9 mouse cellular contexts compared by ENCODE assay signal in the genomic region with DNA sequence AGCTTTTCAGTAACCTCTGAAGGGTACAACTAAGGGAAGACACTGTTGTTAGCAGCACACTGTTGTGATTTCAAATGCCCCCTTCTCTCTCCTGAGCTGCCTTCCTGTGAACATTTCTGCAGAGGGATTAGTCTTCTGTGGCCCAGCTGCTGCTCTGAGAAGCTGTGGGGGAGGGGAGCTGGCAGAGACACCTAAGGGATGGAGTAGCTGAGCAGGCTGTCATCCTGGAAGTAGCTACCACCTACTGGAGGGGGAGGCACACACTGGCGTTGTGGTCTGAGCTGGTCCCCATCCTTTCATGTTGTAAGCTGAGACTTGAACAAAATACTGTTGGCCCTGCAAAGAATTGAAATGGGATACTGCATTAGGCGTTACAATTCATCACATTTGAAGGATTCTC.
DNase-seq lines count a peak whose midpoint lies in the region; TF ChIP-seq lines count a peak whose summit lies in the region.
"Had no signal": no experiment of that assay in that cellular context is flagged by ENCODE, and none has a peak within 500 bp of the region (broad histone marks: within the 10 kb centered on the region; RNA-seq: fewer than 3 reads in every experiment).

No protein-coding gene starts in this region.

- H3K36me3 ChIP-seq in limb, embryonic 10.5 days = no peaks in the 10 kb centered on the region

- H3K27me3 ChIP-seq in limb, embryonic 10.5 days (ENCODE audit: low read depth, poor library complexity, severe bottlenecking) = no peaks in the 10 kb centered on the region

- H3K9me3 ChIP-seq in limb, embryonic 10.5 days (replicated peaks) = no peaks in the 10 kb centered on the region

- DNase-seq in gastrocnemius, postnatal 14 days = peak; percentile 26
- no peak for DNase-seq in gastrocnemius, postnatal 36 days
- DNase-seq in testis, postnatal 10 days (ENCODE audit: low spot score) = peak; percentile 46
- DNase-seq in testis, postnatal 14 days (ENCODE audit: low spot score) = no peak
- DNase-seq in limb, embryonic 10.5 days (ENCODE audit: low spot score) = peak; percentile 34
- DNase-seq in urinary bladder, postnatal 25 days (ENCODE audit: low spot score) = no peak
- no peak for DNase-seq in gastrocnemius, adult 2 months
- DNase-seq in adipocyte (ENCODE audit: low spot score) = no peak

- H3K27ac ChIP-seq in limb, embryonic 10.5 days = no peak overlapping the region
- H3K27ac ChIP-seq in gastrocnemius, adult 2 months = no peak overlapping the region
- H3K27ac ChIP-seq: left cerebral cortex, adult 2 months had no signal

- H3K4me1 ChIP-seq in limb, embryonic 10.5 days = peaks cover 9% of the 10 kb centered on the region

- no peak for TF ChIP-seq CTCF in gastrocnemius, adult 2 months (IDR thresholded peaks at IDR 0.05)

- no peak overlapping the region for H3K4me3 ChIP-seq in limb, embryonic 10.5 days
- H3K4me3 ChIP-seq in gastrocnemius, adult 2 months = no peak overlapping the region
- H3K4me3 ChIP-seq: left cerebral cortex, adult 2 months had no signal

- intact Hi-C loops in gastrocnemius, postnatal 14 days (cut with DNase I; ENCODE audit: low total_unique reads) = no loop called here
- intact Hi-C loops in gastrocnemius, postnatal 36 days (cut with DNase I) = no loop called here
- intact Hi-C loops in gastrocnemius, adult 2 months (cut with DNase I) = no loop called here

- WGBS in limb, embryonic 10.5 days = 23% methylated on average over 2 of the region's 2 CpGs

Comparison
In these comparisons a context has a peak if more than half of its experiments do, and no peak if none do; other contexts are left out.
1. DNase-seq: peak in gastrocnemius, postnatal 14 days (single experiment), testis, postnatal 10 days (single experiment) and limb, embryonic 10.5 days (single experiment); none in gastrocnemius, postnatal 36 days (0 of 2), testis, postnatal 14 days (single experiment), urinary bladder, postnatal 25 days (single experiment), gastrocnemius, adult 2 months (single experiment) and adipocyte (single experiment).